Mouse (Mus musculus): ENCODE data around the gene Adamts8.

The Adamts8 gene

GRCm38 (mm10) chr9:30993106-30993505 is 50.7 kb downstream of the Adamts8 start:
- no peak for DNase-seq

GRCm38 (mm10) chr9:30996590-30997562 is 54.5 kb downstream of the Adamts8 start:
- no peak for DNase-seq

- DNase-seq: no peak
These were observed 58.3 kb downstream of the Adamts8 start for GRCm38 (mm10) chr9:31000641-31001040.

GRCm38 (mm10) chr9:31002528-31002927 is 60.2 kb downstream of the Adamts8 start:
- DNase-seq: no peak

GRCm38 (mm10) chr9:31009334-31009733 is 67.0 kb downstream of the Adamts8 start:
- no peak for DNase-seq

GRCm38 (mm10) chr9:31010040-31010439 is 67.7 kb downstream of the Adamts8 start:
- no peak for DNase-seq

GRCm38 (mm10) chr9:31010749-31011148 is 68.4 kb downstream of the Adamts8 start:
- no peak for DNase-seq

GRCm38 (mm10) chr9:31011533-31011932 is 69.2 kb downstream of the Adamts8 start:
- no peak for DNase-seq

GRCm38 (mm10) chr9:31012674-31013073 is 70.3 kb downstream of the Adamts8 start:
- DNase-seq: no peak

- no peak for DNase-seq
These were observed 71.1 kb downstream of the Adamts8 start for GRCm38 (mm10) chr9:31013415-31013814.

Measured in lung, postnatal 14 days (tissue).